Mouse (Mus musculus) MN1 (cell line): ENCODE results near the gene Mgat5.

Experiments used
- DNase-seq: peaks from one replicate; pipeline ENCODE4 v3.0.0-alpha.2; 2016; ENCODE audit warnings: low spot score

Gene Mgat5

GRCm38 (mm10) chr1:127338833-127339487 lies 134.1 kb downstream of the Mgat5 start:
- peak; percentile 28 for DNase-seq

GRCm38 (mm10) chr1:127340296-127340695 lies 135.5 kb downstream of the Mgat5 start:
- no peak for DNase-seq

GRCm38 (mm10) chr1:127344913-127345312 lies 140.1 kb downstream of the Mgat5 start:
- DNase-seq = no peak

- no peak for DNase-seq
These were observed 141.9 kb downstream of the Mgat5 start for GRCm38 (mm10) chr1:127346596-127347139.

- DNase-seq = peak; percentile 10
These were observed 143.2 kb downstream of the Mgat5 start for GRCm38 (mm10) chr1:127347878-127348620.

- DNase-seq = peak; percentile 47
These were observed 144.0 kb downstream of the Mgat5 start for GRCm38 (mm10) chr1:127348642-127349341.

- DNase-seq = no peak
These were observed 146.7 kb downstream of the Mgat5 start for GRCm38 (mm10) chr1:127351380-127352057.

- DNase-seq = no peak
These were observed 147.4 kb downstream of the Mgat5 start for GRCm38 (mm10) chr1:127352131-127352793.

GRCm38 (mm10) chr1:127353408-127353807 lies 148.6 kb downstream of the Mgat5 start:
- no peak for DNase-seq

GRCm38 (mm10) chr1:127354152-127354551 lies 149.3 kb downstream of the Mgat5 start:
- DNase-seq = no peak

- DNase-seq = no peak
These were observed 150.2 kb downstream of the Mgat5 start for GRCm38 (mm10) chr1:127355034-127355433.

GRCm38 (mm10) chr1:127363638-127364037 lies 158.8 kb downstream of the Mgat5 start:
- peak; percentile 63 for DNase-seq

GRCm38 (mm10) chr1:127365706-127366105 lies 160.9 kb downstream of the Mgat5 start:
- DNase-seq = no peak

- DNase-seq = no peak
These were observed 161.3 kb downstream of the Mgat5 start for GRCm38 (mm10) chr1:127366111-127366510.

- no peak for DNase-seq
These were observed 163.7 kb downstream of the Mgat5 start for GRCm38 (mm10) chr1:127368513-127368912.

GRCm38 (mm10) chr1:127369538-127369937 lies 164.7 kb downstream of the Mgat5 start:
- DNase-seq = no peak

GRCm38 (mm10) chr1:127372096-127372495 lies 167.3 kb downstream of the Mgat5 start:
- DNase-seq = peak; percentile 46

- no peak for DNase-seq
These were observed 168.7 kb downstream of the Mgat5 start for GRCm38 (mm10) chr1:127373559-127373958.

GRCm38 (mm10) chr1:127374157-127374556 lies 169.3 kb downstream of the Mgat5 start:
- peak; percentile 70 for DNase-seq

GRCm38 (mm10) chr1:127380140-127380539 lies 175.3 kb downstream of the Mgat5 start:
- no peak for DNase-seq

GRCm38 (mm10) chr1:127380749-127381501 lies 176.1 kb downstream of the Mgat5 start:
- peak; percentile 59 for DNase-seq
